Mouse (Mus musculus): Measurements from ENCODE around the gene Card11. TPM values are rescaled to one million over a fixed set of nuclear protein-coding genes. Genes with fewer than 3 reads are reported as not detected.

The Card11 gene
- polyA plus RNA-seq, 1 experiment from 2014 or later = 0.14 TPM

DNA sequence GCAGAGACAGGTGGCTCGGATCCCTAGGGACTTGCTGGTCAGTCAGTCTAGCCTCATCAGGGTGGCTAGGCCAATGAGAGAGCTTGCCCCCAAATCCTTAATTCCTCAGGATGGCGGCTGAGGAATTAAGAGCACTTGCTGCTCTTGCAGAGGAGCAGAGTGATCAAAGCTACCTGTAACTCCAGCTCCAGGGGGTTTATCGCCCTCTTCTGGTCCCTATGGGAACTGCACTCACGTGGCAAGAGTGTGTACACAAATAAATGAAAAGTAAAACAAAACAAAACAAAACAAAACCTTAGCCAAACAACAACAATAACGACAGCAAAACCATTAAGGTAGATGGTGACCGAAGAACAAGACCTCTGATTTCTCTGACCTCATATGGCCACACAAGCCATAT is 121.7 kb downstream of the Card11 start:
- no peak for ATAC-seq (ENCODE audit: low FRiP score)

DNA sequence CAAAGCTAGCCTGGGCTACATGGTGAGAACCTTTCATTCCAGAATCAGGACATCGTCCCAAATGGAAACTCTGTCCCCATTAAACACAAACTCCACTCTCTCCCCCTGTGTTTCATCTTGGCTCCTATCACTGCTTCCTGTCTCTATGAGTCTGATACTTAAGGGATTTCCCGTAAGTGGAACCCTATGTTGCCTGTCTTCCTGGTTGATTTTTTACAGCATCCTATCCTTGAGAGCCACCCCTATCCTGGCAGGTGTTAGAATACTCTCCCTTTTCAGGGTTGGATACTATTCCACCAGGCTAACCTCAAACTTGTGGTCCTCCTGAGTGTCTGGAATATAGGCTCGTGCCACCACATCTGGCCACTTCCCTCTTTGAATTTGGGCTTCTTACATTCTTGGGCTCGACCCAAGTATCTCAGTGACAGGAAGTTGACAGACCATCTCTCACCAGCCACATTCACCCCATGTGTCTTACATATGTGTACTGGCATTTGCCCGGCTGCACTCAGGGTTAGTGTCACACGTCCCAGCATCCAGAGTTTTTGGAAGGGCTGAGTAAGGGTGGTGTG is 126.6 kb downstream of the Card11 start:
- 84% methylated on average over 6 of the region's 6 CpGs for WGBS
- Histone ChIP-seq H3K9me3 (ENCODE audit: control insufficient read depth, low read length) (no peaks in the 10 kb centered on the region), H3K36me3 (ENCODE audit: control insufficient read depth, insufficient read depth, low read length) (no peaks in the 10 kb centered on the region), H3K4me2 (replicated peaks; ENCODE audit: low read depth, low read length) (no peak overlapping the region), H3K9ac (ENCODE audit: low read depth, low read length) (no peak overlapping the region), H3K4me3 (ENCODE audit: low read depth, low read length) (no peak overlapping the region), H3K4me1 (replicated peaks; ENCODE audit: control insufficient read depth, insufficient read depth, low read length) (peaks cover 2% of the 10 kb centered on the region; the same call in 1 of the 2 replicates), H3K27ac (ENCODE audit: low read depth, low read length) (no peak overlapping the region), H3K27me3 (ENCODE audit: control insufficient read depth, insufficient read depth, low read length) (no peaks in the 10 kb centered on the region)
- no peak for ATAC-seq (ENCODE audit: low FRiP score)
- DNase-seq (ENCODE audit: low spot score) = no peak

More for the DNA sequence above, 121.7 kb downstream of the Card11 start:
- H3K4me1 ChIP-seq (replicated peaks; ENCODE audit: control insufficient read depth, insufficient read depth, low read length) = no peaks in the 10 kb centered on the region
- H3K27me3 ChIP-seq (ENCODE audit: control insufficient read depth, insufficient read depth, low read length) = no peaks in the 10 kb centered on the region
- H3K4me2 ChIP-seq (replicated peaks; ENCODE audit: low read depth, low read length) = no peak overlapping the region
- WGBS = 69% methylated on average over 6 of the region's 6 CpGs
- DNase-seq (ENCODE audit: low spot score) = no peak
- H3K9me3 ChIP-seq (ENCODE audit: control insufficient read depth, low read length) = no peaks in the 10 kb centered on the region
- no peak overlapping the region for H3K4me3 ChIP-seq (ENCODE audit: low read depth, low read length)
- H3K36me3 ChIP-seq (ENCODE audit: control insufficient read depth, insufficient read depth, low read length) = no peaks in the 10 kb centered on the region
- no peak overlapping the region for H3K9ac ChIP-seq (ENCODE audit: low read depth, low read length)
- no peak overlapping the region for H3K27ac ChIP-seq (ENCODE audit: low read depth, low read length)

DNA sequence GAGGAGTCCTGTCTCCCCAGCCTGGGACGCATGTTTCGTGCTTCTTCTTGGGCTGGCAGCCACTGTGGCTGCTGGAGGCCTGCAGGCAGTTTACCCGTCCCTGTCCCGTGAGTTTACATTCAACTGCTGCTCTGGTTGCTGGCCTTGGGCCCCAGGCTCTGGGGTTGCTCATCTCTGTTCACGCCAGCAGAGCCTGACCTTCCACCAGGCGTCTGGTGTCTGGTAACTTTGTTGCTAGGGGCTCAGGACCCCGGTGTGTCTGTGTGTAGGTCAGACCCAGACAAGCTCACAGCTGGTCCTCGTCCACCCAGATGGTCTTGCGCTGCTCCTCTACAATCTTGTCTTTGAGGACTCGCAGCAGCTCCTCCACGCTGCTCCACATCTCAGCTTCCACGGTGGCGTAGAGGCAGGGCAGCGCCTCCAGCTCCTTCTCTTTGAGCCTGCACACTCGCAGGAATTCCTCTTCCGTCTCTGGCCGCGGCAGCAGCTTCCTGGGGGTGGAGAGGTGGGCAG is 127.3 kb downstream of the Card11 start:
- Histone ChIP-seq H3K9ac (ENCODE audit: low read depth, low read length) (no peak overlapping the region), H3K4me3 (ENCODE audit: low read depth, low read length) (no peak overlapping the region)

DNA sequence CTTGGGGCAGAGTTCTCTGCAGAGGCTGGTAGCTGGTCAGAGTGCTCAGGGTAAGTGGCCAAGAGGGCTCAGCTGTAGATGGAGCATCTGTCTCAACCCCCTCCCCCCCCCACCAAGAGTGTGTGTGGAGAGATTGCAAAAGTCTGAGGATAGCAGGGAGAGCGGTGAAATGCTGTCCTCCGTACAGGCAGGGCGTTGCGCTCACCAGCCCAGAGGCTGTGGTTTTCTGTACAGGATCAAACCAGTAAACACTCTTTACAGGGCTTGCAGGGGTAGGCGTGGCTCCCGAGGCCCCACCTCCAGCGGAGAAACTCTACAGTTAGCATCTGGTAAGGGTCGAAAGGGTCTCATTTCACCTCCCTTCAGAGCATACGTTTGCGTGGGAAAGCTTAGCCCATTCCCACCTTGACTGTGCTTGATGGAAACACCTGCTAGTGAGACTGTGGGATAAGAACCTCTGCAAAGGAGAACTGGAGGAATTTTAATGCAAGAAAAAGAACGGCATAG is 127.8 kb downstream of the Card11 start:
- ATAC-seq (ENCODE audit: low FRiP score) = peak; percentile 30; the same call in 1 of the 2 replicates

More for the DNA sequence above, 127.3 kb downstream of the Card11 start:
- no peaks in the 10 kb centered on the region for H3K36me3 ChIP-seq (ENCODE audit: control insufficient read depth, insufficient read depth, low read length)
- no peaks in the 10 kb centered on the region for H3K9me3 ChIP-seq (ENCODE audit: control insufficient read depth, low read length)
- WGBS = 17% methylated on average over 18 of the region's 18 CpGs
- peak overlapping the region; percentile 15; the same call in 1 of the 2 replicates for H3K4me2 ChIP-seq (replicated peaks; ENCODE audit: low read depth, low read length)
- peaks cover 2% of the 10 kb centered on the region; the same call in 1 of the 2 replicates for H3K4me1 ChIP-seq (replicated peaks; ENCODE audit: control insufficient read depth, insufficient read depth, low read length)
- DNase-seq (ENCODE audit: low spot score) = peak; percentile 30
- no peak for ATAC-seq (ENCODE audit: low FRiP score)
- no peaks in the 10 kb centered on the region for H3K27me3 ChIP-seq (ENCODE audit: control insufficient read depth, insufficient read depth, low read length)
- no peak overlapping the region for H3K27ac ChIP-seq (ENCODE audit: low read depth, low read length)

DNA sequence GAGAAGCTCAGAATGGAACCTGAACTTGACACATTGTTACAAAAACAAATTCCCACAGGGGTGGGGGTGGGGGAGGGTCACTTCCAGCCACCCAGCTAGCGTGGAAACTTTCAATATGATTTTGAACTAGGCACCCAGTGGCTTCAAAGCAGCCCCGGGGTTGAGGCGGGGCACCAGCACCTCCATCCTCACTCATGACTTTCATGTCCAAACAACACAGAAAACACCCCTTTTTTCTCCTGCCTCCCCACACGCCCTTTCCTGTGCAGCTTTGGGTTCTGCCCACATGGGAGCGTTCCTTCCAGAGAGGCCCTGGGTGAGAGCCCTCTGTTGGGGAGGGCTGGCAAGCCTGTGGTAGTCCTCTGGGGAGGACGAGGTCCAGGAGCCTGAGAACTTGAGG is 129.1 kb downstream of the Card11 start:
- H3K4me3 ChIP-seq (ENCODE audit: low read depth, low read length) = no peak overlapping the region
- no peaks in the 10 kb centered on the region for H3K9me3 ChIP-seq (ENCODE audit: control insufficient read depth, low read length)
- DNase-seq (ENCODE audit: low spot score) (no peak), ATAC-seq (ENCODE audit: low FRiP score) (no peak)
- H3K9ac ChIP-seq (ENCODE audit: low read depth, low read length) = no peak overlapping the region
- H3K27me3 ChIP-seq (ENCODE audit: control insufficient read depth, insufficient read depth, low read length) = no peaks in the 10 kb centered on the region
- H3K4me1 ChIP-seq (replicated peaks; ENCODE audit: control insufficient read depth, insufficient read depth, low read length) = peaks cover 2% of the 10 kb centered on the region; the same call in 1 of the 2 replicates
- H3K4me2 ChIP-seq (replicated peaks; ENCODE audit: low read depth, low read length) = no peak overlapping the region
- H3K27ac ChIP-seq (ENCODE audit: low read depth, low read length) = no peak overlapping the region
- H3K36me3 ChIP-seq (ENCODE audit: control insufficient read depth, insufficient read depth, low read length) = no peaks in the 10 kb centered on the region
- 77% methylated on average over 6 of the region's 6 CpGs for WGBS

More for the DNA sequence above, 127.8 kb downstream of the Card11 start:
- no peaks in the 10 kb centered on the region for H3K9me3 ChIP-seq (ENCODE audit: control insufficient read depth, low read length)
- DNase-seq (ENCODE audit: low spot score) = peak; percentile 51
- H3K9ac ChIP-seq (ENCODE audit: low read depth, low read length) = no peak overlapping the region
- H3K4me2 ChIP-seq (replicated peaks; ENCODE audit: low read depth, low read length) = peak overlapping the region; percentile 15; the same call in 1 of the 2 replicates
- no peaks in the 10 kb centered on the region for H3K36me3 ChIP-seq (ENCODE audit: control insufficient read depth, insufficient read depth, low read length)
- H3K27ac ChIP-seq (ENCODE audit: low read depth, low read length) = no peak overlapping the region
- H3K4me1 ChIP-seq (replicated peaks; ENCODE audit: control insufficient read depth, insufficient read depth, low read length) = peaks cover 2% of the 10 kb centered on the region; the same call in 1 of the 2 replicates
- no peaks in the 10 kb centered on the region for H3K27me3 ChIP-seq (ENCODE audit: control insufficient read depth, insufficient read depth, low read length)
- WGBS = 31% methylated on average over 11 of the region's 11 CpGs
- no peak overlapping the region for H3K4me3 ChIP-seq (ENCODE audit: low read depth, low read length)

GRCm38 (mm10) chr5:140869034-140869433 is 131.3 kb downstream of the Card11 start:
- peaks cover 2% of the 10 kb centered on the region; the same call in 1 of the 2 replicates for H3K4me1 ChIP-seq (replicated peaks; ENCODE audit: control insufficient read depth, insufficient read depth, low read length)
- H3K4me2 ChIP-seq (replicated peaks; ENCODE audit: low read depth, low read length) = no peak overlapping the region
- peak; percentile 72 for DNase-seq (ENCODE audit: low spot score)
- no peak overlapping the region for H3K9ac ChIP-seq (ENCODE audit: low read depth, low read length)
- WGBS = 76% methylated on average over 2 of the region's 2 CpGs
- H3K27me3 ChIP-seq (ENCODE audit: control insufficient read depth, insufficient read depth, low read length) = no peaks in the 10 kb centered on the region
- no peak overlapping the region for H3K27ac ChIP-seq (ENCODE audit: low read depth, low read length)
- no peaks in the 10 kb centered on the region for H3K9me3 ChIP-seq (ENCODE audit: control insufficient read depth, low read length)
- H3K4me3 ChIP-seq (ENCODE audit: low read depth, low read length) = no peak overlapping the region
- no peaks in the 10 kb centered on the region for H3K36me3 ChIP-seq (ENCODE audit: control insufficient read depth, insufficient read depth, low read length)
- ATAC-seq (ENCODE audit: low FRiP score) = no peak

DNA sequence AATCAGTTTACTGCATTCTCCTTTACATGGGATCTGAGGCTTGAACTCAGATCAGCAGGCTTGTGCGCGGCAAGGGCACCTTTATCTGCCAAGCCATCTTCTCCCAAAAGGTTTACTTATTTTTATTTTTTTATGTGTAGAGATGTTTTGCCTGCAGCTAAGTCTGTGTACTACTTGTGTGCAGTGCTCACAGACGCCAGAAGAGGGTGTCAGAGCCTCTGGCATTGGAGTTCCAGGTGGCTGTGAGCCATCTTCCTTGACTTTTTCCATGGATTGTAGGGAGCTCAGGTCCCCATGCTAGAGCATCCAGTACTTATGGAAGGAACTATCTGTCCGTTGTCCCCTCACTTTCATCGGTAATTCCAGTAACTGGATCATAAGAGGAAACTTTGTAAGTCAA is 140.7 kb downstream of the Card11 start:
- no peak overlapping the region for H3K4me3 ChIP-seq (ENCODE audit: low read depth, low read length)
- H3K27me3 ChIP-seq (ENCODE audit: control insufficient read depth, insufficient read depth, low read length) = no peaks in the 10 kb centered on the region
- no peak overlapping the region for H3K27ac ChIP-seq (ENCODE audit: low read depth, low read length)
- no peaks in the 10 kb centered on the region for H3K4me1 ChIP-seq (replicated peaks; ENCODE audit: control insufficient read depth, insufficient read depth, low read length)
- no peaks in the 10 kb centered on the region for H3K36me3 ChIP-seq (ENCODE audit: control insufficient read depth, insufficient read depth, low read length)
- WGBS = 85% methylated on average over 5 of the region's 5 CpGs
- no peaks in the 10 kb centered on the region for H3K9me3 ChIP-seq (ENCODE audit: control insufficient read depth, low read length)
- DNase-seq (ENCODE audit: low spot score) = no peak
- H3K4me2 ChIP-seq (replicated peaks; ENCODE audit: low read depth, low read length) = no peak overlapping the region
- H3K9ac ChIP-seq (ENCODE audit: low read depth, low read length) = no peak overlapping the region
- ATAC-seq (ENCODE audit: low FRiP score) = no peak

GRCm38 (mm10) chr5:140858335-140858734 is 142.0 kb downstream of the Card11 start:
- Histone ChIP-seq H3K4me1 (replicated peaks; ENCODE audit: control insufficient read depth, insufficient read depth, low read length) (no peaks in the 10 kb centered on the region), H3K36me3 (ENCODE audit: control insufficient read depth, insufficient read depth, low read length) (no peaks in the 10 kb centered on the region), H3K27me3 (ENCODE audit: control insufficient read depth, insufficient read depth, low read length) (no peaks in the 10 kb centered on the region), H3K4me2 (replicated peaks; ENCODE audit: low read depth, low read length) (no peak overlapping the region), H3K9ac (ENCODE audit: low read depth, low read length) (no peak overlapping the region), H3K27ac (ENCODE audit: low read depth, low read length) (no peak overlapping the region), H3K9me3 (ENCODE audit: control insufficient read depth, low read length) (no peaks in the 10 kb centered on the region), H3K4me3 (ENCODE audit: low read depth, low read length) (no peak overlapping the region)
- DNase-seq (ENCODE audit: low spot score) (no peak), ATAC-seq (ENCODE audit: low FRiP score) (no peak)
- WGBS = 91% methylated on average over 3 of the region's 3 CpGs
